Mouse (Mus musculus): ENCODE data around the gene Zic2. TPM values are rescaled to one million over a fixed set of nuclear protein-coding genes. Genes with fewer than 3 reads are reported as not detected.

The Zic2 gene
- 1 to 10 TPM in 1 of 2 experiments, under 1 TPM in 1; 0.27 to 3.0 TPM for polyA plus RNA-seq (2012; fragmentation: generic; extraction: Trizol)

GRCm38 (mm10) chr14:122474891-122475556 lies at the start of gene Zic2:
TSS of gene Zic2 (plus strand) at chr14:122475435.

GRCm38 (mm10) chr14:122450496-122451382 lies 24.5 kb upstream of the Zic2 start, which contains the start of gene Gm5089:
TSS of gene Gm5089 (minus strand) at chr14:122451115.

GRCm38 (mm10) chr14:122464763-122465741 lies 10.2 kb upstream of the Zic2 start, which contains the start of gene Zic5:
TSS of gene Zic5 (minus strand) at chr14:122465677.

GRCm38 (mm10) chr14:122490441-122491328 lies 15.4 kb downstream of the Zic2 start, which contains the start of gene Gm10837:
TSS of gene Gm10837 (plus strand) at chr14:122490586.

Other genes starting within 250 kb of the Zic2 start
- gene Gm5089, start 24.3 kb upstream of the Zic2 start, polyA plus RNA-seq (2012; fragmentation: generic; extraction: Trizol): not detected
- under 1 TPM; 0.12 to 0.28 TPM for gene Zic5, start 9.8 kb upstream of the Zic2 start, polyA plus RNA-seq (2012; fragmentation: generic; extraction: Trizol)
- not detected for gene Gm10837, start 15.2 kb downstream of the Zic2 start, polyA plus RNA-seq (2012; fragmentation: generic; extraction: Trizol)
- 10 to 100 TPM in 1 of 2 experiments, 1 to 10 TPM in 1; 4.1 to 24.4 TPM for gene Pcca, start 58.9 kb downstream of the Zic2 start, polyA plus RNA-seq (2012; fragmentation: generic; extraction: Trizol)